Mouse (Mus musculus) monocyte, adult 5-6 weeks (primary cell): ENCODE results near the gene Ctdnep1. TPM values are rescaled to one million over a fixed set of nuclear protein-coding genes. Genes with fewer than 3 reads are reported as not detected.

Source experiments
- ATAC-seq: fragments of 153-309, 156-312 bp; replicated peaks from 2 replicates; pipeline ENCODE4 v1.8.0; 2017; ENCODE audit warnings: mild to moderate bottlenecking; ENCODE audit not compliant: low TSS enrichment, insufficient number of reproducible peaks, severe bottlenecking, poor library complexity, low FRiP score
- total RNA-seq: library from RNA; stranded (forward); fragments of 200-1000, 200-491, 200-594 nt; gene quantifications from 3 replicates; pipeline ENCODE4 v1.2.3, GENCODE M21; 2017

The Ctdnep1 gene
- total RNA-seq, 1 experiment from 2014 or later: 19.4 TPM

DNA sequence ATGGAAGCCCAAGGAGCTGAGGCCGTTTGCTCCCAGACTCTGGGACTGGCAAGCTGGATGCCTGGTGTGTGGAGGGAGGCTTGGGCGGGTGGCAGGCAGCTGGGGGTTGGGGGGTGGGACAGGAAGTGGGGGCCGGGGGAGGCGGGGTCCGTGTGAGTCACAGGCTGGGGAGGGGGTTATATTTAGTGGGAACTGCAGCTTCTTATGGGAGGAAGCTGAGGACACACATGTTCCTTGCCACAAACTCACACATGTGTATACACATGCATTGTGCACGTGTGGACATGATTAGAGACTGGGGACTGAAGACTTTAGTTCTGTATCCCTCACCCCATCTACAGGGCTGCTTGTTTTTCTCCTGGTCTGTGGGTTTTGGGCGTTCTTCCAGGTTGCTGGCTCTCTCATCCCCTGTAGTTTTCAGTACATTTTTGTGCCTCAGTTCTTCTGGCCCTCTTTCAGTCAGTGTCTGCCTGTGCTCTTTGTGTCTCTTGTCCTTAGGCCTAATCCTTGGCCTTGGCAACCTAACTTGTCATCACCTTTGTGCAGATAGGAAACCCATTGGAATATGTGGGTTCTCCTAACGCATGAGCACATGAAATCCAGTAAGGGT is 39.2 kb downstream of the Ctdnep1 start:
- ATAC-seq: no peak

DNA sequence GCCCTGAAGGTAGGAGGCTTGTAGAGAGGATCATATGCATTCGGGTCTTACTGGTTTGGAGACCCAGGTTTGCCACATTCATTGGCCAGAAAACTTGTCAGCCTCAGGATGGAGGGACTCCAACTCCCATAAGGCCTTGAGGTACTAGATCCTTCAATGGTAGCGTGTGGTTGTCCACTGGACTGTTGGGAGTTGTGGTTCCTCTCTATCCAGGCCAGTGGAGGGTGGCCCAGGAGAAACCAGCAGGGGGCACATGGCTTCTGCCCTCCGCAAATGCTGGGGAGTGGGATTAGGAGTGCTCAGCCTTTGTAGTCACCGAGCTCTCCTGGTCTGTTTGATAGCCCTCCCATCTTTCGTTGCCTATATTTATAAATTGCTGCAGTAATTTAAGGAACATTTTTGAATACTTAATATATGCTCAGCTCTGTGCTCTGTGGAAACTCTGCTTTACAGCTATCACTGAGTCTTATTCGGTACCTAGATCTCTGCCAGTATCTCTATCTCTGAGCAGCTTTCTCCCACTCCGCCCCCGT is 39.8 kb downstream of the Ctdnep1 start:
- peak; percentile 80 for ATAC-seq

DNA sequence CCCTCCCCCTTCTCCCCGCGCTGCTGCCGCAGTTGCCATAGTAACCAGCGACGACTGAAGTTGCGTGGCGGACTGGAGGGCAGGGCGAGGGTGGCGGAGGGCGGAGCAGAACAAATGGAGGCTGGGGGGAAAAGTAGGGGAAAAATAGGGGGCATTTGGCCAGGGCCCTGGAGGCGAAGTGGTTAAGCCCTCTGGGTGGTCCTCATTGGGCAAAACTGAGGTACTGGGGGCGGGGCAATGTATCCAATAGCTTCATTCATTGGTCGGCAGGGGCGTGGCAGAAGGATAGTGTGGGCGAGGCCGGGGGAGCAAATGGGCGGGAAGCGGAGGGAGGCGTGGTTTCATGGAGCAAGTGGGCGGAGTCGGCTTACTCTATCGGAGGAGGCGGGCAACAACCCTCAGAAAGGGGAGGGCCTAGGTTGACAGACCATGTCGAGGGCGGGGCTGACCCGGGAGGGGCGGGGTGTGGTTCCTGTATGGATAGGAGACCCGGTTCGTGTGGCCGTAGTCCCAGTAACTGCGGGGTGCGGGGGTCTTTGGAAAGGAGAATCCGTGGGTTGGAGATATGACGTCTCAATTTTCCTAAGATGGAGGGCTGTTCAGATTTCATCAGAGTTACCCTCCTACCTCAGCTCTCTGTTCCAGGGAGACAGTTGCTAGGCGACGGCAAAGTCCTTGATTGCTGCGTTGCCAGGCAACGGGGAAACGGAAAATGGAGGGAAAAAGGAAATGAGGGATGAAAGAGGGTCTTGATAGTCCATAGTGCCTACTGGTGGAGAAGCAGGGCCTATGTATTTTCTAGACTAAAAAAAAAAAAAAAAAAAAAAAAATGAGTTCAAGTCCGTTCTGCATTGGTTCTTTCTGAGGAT is 40.5 kb downstream of the Ctdnep1 start:
- ATAC-seq: peak; percentile 88

DNA sequence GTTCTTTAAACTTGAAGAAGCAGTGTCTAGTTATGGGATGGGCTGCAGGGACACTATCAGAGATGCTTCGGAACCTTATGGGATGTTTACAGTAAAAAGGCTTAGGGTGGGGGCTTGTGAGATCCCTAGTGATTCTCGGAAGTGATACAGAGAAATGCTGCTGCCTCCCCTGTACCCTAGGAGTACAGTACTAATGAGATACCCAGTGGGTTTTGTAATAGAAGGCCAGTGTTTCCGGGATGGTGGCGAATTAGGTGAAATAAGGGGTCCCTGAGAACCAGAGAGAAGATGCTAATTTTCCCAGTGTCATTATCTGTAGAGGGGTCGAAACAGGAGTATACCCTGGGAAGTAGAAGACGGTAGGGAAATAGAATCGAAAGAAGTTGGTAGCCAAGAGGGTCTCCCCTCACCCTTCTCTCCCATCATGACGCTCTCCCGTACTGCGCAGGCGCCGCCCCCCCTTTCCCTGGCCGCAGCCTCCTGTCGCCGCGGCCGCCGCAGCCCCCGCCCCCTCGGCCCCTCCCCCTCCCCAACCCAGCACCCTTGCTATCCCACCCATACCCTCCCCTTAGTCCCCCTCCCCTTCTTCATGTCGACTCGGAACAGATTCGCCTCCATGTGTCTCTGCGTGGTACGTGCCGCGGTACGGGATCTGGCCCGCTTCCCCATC is 42.7 kb downstream of the Ctdnep1 start:
- ATAC-seq: no peak

DNA sequence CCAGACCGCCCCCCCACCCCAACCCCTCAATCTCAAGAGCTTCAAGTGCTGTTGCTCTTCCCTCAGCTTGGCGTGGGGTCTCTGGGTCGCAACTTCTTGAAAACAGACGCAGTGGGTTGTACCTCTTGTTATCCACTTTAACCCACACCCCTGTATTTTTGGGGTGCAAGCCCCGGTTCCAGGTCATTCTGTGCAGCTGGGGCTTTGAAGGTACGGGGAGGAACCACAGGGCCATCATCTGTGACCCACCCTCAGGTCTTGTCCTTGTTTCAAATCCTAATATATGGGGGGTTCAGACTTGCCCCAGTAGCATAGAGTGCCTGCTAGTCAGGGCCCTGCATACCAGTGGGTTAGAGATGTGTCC is 43.2 kb downstream of the Ctdnep1 start:
- no peak for ATAC-seq

DNA sequence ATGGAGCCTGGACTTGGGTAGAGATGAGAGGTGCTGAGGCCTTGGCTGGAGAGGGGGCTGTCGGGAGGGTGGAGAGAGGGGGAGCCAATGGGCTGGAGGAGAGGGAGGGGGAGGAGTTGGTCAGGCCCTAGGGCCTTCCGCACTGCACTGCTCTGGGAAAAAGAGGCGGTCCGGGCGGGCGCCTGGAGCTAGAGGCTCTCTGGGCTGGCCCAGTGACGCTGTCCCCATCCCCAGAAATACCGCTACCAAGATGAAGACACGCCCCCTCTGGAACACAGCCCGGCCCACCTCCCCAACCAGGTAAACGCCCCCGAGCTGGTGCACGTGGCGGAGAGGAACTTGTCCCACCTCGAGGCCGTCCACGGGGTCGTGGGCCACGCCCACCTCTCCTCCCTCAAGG is 45.7 kb downstream of the Ctdnep1 start:
- ATAC-seq: no peak

DNA sequence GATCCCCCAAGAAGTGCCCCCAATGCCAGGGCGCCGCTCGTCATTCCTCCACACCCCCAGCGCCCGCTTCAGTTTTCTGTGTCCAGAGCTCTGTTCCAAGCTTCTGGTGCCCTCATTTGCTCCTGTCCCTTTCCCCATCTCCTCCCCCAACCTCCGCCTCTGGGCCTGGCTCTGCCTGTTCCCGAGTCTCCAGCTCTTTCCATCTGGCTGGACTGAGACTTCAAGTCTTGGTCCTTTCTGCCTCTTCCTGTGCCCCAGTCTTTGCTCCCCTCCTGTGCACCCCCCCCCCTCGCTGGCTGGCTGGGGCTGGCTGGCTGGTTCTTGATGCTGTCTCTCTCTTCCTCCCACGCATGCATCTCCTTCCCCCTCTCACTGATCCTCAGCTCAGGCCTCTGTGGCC is 46.4 kb downstream of the Ctdnep1 start:
- no peak for ATAC-seq

DNA sequence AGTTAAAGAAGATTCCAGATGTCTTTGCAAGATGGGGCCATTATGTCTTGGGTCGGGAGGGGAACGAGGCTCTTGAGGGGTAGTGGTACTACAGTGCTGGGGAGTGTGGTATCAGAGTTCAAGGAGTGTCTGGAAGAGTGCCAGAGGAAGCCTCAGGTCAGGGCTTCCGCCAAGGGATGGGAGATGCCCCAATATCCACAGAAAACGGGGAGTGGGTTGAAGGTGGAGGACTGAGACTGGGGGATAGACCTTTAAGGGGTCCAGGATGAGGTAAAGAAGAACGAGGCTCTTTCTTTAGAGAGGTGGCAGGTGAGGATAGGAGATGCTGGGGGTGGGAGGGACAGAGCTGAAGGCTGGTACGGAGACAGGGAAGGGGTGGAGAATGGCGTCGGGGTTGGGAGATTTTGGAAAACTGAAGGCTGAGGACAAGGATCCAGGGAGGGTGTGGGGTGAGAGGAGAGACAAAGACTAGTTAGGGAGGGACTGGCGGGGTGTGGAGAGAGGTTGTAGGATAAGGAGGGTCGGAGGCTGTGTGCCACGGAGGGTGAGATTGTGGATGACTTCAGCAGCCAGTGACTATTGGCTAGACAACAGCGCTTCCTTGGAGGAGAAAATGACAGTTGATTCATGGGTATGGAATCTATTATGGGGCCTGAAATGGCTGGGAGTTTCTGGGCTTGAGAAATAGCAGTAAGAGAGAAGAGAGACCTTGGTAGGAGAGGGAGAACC is 47.6 kb downstream of the Ctdnep1 start:
- no peak for ATAC-seq

DNA sequence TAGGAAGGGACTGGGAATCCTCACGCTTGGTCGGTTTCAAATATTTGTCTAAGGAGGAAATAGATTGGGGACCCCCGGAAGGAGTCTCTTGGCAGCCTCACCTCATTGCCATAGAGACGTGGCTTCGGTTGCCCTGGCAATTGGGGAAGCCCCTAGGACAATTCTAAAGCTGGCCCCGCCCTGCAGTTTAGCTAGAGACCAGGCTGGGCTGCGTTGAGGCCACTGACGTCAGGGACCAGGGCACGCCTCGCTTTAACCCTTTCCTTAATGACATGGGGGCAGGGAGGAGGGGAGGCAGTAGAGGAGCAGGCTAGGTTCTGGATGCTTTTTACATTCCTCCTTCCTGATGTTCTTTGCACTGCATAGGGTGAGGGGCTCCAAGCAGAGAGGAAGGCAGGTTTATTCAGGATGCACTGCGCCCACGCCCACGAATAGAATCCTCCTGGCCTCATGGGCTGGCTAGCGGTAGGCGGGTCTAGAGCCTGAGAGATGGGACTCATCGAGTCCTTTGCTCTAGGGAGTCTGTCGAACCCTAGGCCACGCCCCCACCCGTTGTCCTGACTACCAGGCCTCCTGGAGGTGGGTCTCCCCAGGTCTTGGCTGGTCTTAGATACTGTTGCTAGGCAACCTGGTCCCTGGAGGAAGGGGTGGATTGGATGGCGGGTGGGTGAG is 48.3 kb downstream of the Ctdnep1 start:
- peak; percentile 66 for ATAC-seq

DNA sequence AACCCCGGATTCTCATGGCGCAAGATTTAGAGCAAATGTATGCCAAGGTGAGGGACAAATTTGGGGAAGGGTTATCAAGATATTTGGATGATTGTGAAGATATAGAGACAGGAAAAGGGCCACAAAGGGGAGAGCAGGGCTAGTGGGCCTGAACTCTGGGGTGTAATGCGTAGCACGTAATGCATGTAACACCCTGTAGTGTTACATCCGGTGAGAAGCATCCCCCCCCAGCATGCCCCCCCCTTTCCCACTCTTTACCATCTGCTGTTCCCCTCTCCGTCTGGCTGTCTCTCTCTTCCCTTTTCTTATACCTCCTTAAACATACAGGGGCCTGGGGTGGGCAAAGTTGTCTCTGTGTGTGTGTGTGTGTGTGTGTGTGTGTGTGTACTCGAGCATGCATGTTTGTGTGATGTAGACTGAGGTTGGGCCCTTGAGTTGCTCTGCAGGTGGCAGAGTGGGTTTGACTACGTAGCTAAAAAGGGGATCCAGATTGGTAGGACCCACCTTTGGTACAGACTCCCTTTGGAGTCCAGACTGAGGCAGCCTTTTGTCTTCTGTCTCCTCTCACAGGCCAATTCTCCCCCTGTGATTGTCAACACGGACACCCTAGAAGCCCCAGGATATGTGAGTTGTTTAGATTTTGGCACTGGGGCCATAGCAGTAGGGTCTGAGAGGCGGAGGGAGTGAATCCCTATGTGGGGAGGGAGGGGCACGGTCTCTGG is 49.0 kb downstream of the Ctdnep1 start:
- no peak for ATAC-seq

DNA sequence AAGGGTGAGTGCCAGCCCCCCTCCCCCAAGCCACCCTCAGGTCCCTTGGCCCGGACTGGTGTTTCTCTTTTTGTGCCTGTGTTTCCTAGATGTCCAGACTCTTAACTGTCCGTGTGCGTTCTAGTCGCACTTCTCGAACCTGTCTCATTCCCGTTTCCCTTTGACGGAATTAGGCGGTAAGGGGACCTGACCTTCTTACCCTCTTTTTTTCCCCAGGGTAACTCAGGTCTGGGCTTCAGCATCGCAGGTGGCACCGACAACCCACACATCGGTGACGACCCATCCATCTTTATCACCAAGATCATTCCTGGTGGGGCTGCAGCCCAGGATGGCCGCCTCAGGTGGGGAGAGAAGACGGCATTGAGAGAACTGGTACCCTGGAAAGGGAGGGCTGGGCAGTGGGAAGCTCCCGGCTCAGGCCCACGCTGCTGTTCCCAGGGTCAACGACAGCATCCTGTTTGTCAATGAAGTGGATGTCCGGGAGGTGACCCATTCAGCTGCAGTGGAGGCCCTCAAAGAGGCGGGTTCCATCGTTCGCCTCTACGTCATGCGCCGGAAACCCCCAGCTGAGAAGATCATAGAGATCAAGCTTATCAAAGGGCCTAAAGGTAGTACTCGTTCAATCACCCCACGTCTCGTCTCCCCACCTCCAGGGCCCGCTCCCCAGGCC is 49.8 kb downstream of the Ctdnep1 start:
- ATAC-seq: no peak

DNA sequence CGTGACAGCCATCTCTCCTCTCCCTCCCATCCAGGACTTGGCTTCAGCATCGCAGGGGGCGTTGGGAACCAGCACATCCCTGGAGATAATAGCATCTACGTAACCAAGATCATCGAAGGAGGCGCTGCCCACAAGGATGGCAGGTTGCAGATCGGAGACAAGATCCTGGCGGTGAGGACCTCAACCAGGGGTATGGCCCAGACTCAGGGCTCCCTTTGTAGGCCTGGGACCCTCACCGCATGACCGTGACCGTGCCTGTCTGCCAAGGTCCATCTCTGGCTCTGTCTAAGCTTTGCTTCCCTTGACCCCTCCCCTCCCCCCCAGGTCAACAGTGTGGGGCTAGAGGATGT is 50.3 kb downstream of the Ctdnep1 start:
- ATAC-seq: no peak

DNA sequence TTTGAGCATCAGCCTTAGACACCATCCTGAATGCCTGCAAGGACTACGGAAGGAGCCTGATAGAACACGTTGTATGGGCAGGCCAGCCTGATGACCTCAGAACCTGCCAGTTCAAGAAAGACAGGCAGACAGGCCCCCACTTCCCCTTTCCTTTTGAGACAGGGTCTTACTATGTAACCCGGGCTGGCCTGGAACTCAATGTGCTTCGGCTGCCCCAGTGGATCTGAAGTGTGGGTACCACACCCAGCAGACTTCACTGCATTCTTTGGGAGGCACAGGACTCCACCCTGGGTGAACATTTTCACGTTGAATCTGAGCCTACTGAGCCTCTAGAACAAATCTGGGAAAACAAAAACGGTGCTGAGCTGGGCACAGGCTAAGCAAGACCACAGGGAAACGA is 57.2 kb downstream of the Ctdnep1 start:
- ATAC-seq: 0 out of 2 replicates have a peak, but pooled peaks have one; percentile 14

DNA sequence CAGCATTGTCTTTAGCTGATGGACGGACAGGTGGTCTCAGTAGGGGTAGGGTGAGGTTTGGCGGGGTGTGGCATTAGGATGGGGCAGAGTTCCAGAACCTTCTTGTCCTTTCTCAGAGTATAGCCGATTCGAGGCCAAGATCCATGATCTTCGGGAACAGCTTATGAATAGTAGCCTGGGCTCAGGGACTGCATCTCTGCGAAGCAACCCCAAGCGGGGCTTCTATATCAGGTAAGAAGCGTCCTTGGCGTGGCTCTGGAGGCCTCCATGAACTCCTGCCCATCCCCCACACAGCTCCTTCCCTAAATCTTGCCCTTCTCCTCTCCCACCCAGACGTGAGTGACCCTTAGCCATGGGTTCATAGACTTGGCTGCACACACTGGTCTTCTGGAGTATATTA is 58.7 kb downstream of the Ctdnep1 start:
- no peak for ATAC-seq

DNA sequence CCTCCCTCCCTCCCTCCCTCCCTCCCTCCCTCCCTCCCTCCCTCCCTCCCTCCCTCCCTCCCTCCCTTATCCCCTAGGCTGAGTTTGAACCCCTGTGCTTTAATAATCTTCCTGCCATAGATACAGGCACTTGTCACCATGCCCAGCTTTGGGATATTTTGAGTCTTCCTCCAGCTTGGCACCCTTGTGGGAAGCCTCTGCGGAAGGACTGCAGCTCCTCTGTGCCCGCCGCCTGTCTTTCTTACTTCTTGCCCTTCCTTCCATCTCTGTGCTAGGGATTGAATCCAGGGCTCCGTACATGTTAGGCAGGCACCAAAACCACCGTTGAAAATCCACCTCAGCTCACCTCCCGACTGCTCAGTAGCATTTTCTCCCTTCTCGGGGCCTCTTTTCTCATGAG is 59.2 kb downstream of the Ctdnep1 start:
- ATAC-seq: no peak
